Mouse (Mus musculus) bone marrow, adult 2 months (tissue): Measurements from ENCODE around the gene Nprl3. TPM values are rescaled to one million over a fixed set of nuclear protein-coding genes. Genes with fewer than 3 reads are reported as not detected.
A peak's percentile ranks its signal among the peaks of the same experiment; 100 is the strongest.
"Not testable (repeated sequence)": the region's sequence is repeated elsewhere in the genome, so short reads cannot be mapped to it uniquely, and the experiment has no call there.

Experiments used
- H3K27ac ChIP-seq: fragments of 200-500 bp; 2 replicates; pipeline ENCODE4 v1.5.1; 2012; ENCODE audit warnings: low read depth, mild to moderate bottlenecking, control low read depth, inconsistent platforms, low read length; ENCODE audit not compliant: control insufficient read depth, poor library complexity, insufficient read depth
- H3K4me1 ChIP-seq: fragments of 200-500 bp; 2 replicates; pipeline ENCODE4 v1.6.1; 2011; ENCODE audit warnings: low read length; ENCODE audit not compliant: control insufficient read depth, insufficient read depth
- H3K4me3 ChIP-seq: fragments of 200-500 bp; replicated peaks from 2 replicates; pipeline ENCODE3; 2011; ENCODE audit warnings: mild to moderate bottlenecking, low read depth, low read length, control low read depth; ENCODE audit not compliant: control insufficient read depth
- CTCF ChIP-seq: fragments of 200-500 bp; IDR thresholded peaks from 2 replicates; pipeline ENCODE4 v1.5.1; 2011; ENCODE audit warnings: low read length, control low read depth; ENCODE audit not compliant: control insufficient read depth, insufficient read depth
- POLR2A ChIP-seq: fragments of 200-500 bp; IDR thresholded peaks from 2 replicates; pipeline ENCODE4 v1.6.1; 2011; ENCODE audit warnings: low read depth, mild to moderate bottlenecking, control low read depth, low read length, borderline replicate concordance; ENCODE audit not compliant: control insufficient read depth
- WGBS: fragments of 180-500 bp; shearing (Covaris S2); methylation state at CpG from one replicate; pipeline ENCODE4 v1.1.7; 2018; 5-methylcytosine and 5-hydroxymethylcytosine counted together
- polyA plus RNA-seq: library from polyadenylated mRNA; stranded (reverse); fragments of >200 nt; gene quantifications from 2 replicates; pipeline ENCODE4 v1.2.4, GENCODE M21; 2011; ENCODE audit warnings: low replicate concordance; ENCODE audit not compliant: missing spikeins, insufficient read depth, insufficient read length

Nprl3 gene
- polyA plus RNA-seq, 1 experiment: 75.3 TPM

DNA sequence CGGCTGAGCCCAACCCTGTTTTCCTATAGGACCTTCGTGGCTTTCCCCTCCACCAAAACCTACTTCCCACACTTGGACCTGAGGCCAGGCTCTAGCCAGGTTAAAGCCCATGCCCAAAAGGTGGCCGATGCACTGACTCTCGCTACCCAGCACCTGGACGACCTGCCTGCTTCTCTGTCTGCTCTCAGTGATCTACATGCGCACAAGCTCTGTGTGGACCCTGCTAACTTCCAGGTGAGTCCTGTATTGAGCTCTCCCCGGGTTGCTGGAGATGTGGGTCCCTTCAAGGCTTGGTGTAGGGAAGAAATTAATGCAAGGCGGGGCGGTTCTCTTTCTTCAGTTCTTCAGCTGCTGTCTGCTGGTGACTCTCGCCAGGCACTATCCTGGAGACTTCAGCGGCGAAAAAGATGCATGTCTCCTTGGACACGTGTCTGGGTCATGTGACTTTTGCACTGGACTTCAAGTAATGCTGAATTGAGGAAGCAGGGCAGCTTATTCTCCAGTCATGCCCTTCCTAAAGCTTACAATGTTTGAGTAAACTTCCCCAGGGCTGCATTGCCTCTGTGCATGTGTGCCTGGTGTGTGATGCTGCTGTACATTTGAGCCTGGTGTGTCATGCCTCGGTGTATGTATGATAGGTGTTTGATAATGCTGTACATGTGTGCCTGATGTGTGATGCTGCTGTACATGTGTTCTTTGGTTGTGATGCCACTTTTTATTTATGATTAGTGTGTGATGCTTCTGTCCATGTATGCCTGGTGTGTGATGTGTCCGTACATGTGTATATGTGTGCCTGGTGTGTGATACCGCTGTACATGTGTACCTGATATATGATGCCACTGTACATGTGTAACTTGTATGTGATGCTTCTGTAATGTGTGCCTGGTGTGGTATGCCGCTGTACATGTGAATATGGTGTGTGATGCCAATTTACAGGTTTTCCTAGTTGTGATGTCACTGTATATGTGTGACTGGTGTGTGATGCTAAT lies 33.1 kb upstream of the Nprl3 start:
- WGBS: 43% methylated on average over 14 of the region's 17 CpGs
- Histone ChIP-seq H3K4me3 (peak overlapping the region; percentile 45), H3K4me1 (peaks cover 1% of the 10 kb centered on the region; the same call in 1 of the 2 replicates), H3K27ac (0 out of 2 replicates have a peak overlapping the region, but pooled peaks have one; percentile 24)
- TF ChIP-seq POLR2A (no peak), CTCF (no peak)

DNA sequence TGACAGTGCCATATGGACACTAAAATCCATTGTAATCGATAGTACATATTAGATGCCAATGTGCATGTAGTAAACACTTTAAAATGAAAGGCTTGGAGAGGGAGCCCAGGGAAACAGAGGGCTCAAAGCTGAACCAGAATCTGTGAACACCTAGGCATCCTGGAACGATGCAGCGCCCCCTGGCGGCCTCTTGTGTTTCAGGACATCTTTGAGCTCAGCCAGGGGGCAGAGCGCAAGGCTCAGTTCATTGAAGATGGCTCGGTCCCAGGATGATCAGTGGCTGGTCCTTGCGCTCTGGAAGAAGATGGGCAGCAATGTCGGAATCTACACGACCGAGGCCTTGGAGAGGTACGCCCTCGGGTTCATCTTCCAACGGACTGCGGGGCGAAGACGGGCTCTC lies 32.4 kb upstream of the Nprl3 start, which contains the start of gene Hbq1a:
Gene Hbq1a (plus strand): TSS at position 205 of the 400 bp plus-strand sequence.
- not testable (repeated sequence) for H3K4me1 ChIP-seq
- H3K4me3 ChIP-seq: peak within 1 kb of the TSS; percentile 45
- TF ChIP-seq CTCF: peak; percentile 56
- H3K27ac ChIP-seq: 0 out of 2 replicates have a peak within 1 kb of the TSS, but pooled peaks have one; percentile 24
- WGBS: 9% methylated on average over 16 of the region's 16 CpGs

GRCm38 (mm10) chr11:32298532-32298918 lies 31.0 kb upstream of the Nprl3 start:
- H3K27ac ChIP-seq: no peak overlapping the region; the same call in 1 of the 2 replicates
- 97% methylated on average over 2 of the region's 2 CpGs for WGBS
- peaks cover 3% of the 10 kb centered on the region; the same call in 1 of the 2 replicates for H3K4me1 ChIP-seq
- TF ChIP-seq POLR2A: no peak
- no peak for TF ChIP-seq CTCF
- no peak overlapping the region for H3K4me3 ChIP-seq

- Histone ChIP-seq H3K4me1 (peaks cover 3% of the 10 kb centered on the region; the same call in 1 of the 2 replicates), H3K4me3 (peak overlapping the region; percentile 39), H3K27ac (no peak overlapping the region; the same call in 1 of the 2 replicates)
- TF ChIP-seq CTCF: no peak
- TF ChIP-seq POLR2A: no peak
- 93% methylated on average over 1 of the region's 1 CpGs for WGBS
Measured at GRCm38 (mm10) chr11:32297866-32298531, 30.5 kb upstream of the Nprl3 start.

- H3K4me1 ChIP-seq: not testable (repeated sequence)
- H3K27ac ChIP-seq: peak overlapping the region; percentile 81
- WGBS: 33% methylated on average over 2 of the region's 2 CpGs
- peak; percentile 16; the same call in 1 of the 2 replicates for TF ChIP-seq POLR2A
- peak overlapping the region; percentile 19 for H3K4me3 ChIP-seq
Measured at GRCm38 (mm10) chr11:32297417-32297816, 29.9 kb upstream of the Nprl3 start.

GRCm38 (mm10) chr11:32296203-32296602 lies 28.7 kb upstream of the Nprl3 start, which contains the start of gene Hba-a2:
TSS of gene Hba-a2 (plus strand) at chr11:32296489.
- not testable (repeated sequence) for H3K4me1 ChIP-seq
- WGBS: no CpG with 5 or more reads among the region's 4 CpGs
- Histone ChIP-seq H3K27ac (peak within 1 kb of the TSS; percentile 83), H3K4me3 (peak within 1 kb of the TSS; percentile 30)

GRCm38 (mm10) chr11:32293479-32293878 lies 26.0 kb upstream of the Nprl3 start:
- WGBS: 47% methylated on average over 3 of the region's 3 CpGs
- not testable (repeated sequence) for H3K4me3 ChIP-seq, H3K4me1 ChIP-seq
- H3K27ac ChIP-seq: peak overlapping the region; percentile 74

GRCm38 (mm10) chr11:32292819-32293218 lies 25.3 kb upstream of the Nprl3 start:
- not testable (repeated sequence) for H3K4me3 ChIP-seq, H3K4me1 ChIP-seq
- peak overlapping the region; percentile 69 for H3K27ac ChIP-seq
- WGBS: 64% methylated on average over 4 of the region's 4 CpGs
